Mouse (Mus musculus) embryo, embryonic 10.5 days (tissue): ENCODE data around the gene Slc1a1.

Source experiments
- DNase-seq: peaks from one replicate; pipeline ENCODE4 v3.0.0-alpha.2; 2015; ENCODE audit warnings: low spot score

Slc1a1 gene

GRCm38 (mm10) chr19:28834798-28835499, at the start of gene Slc1a1:
Slc1a1 (plus strand) TSS chr19:28835049.
- peak; percentile 49 for DNase-seq

- DNase-seq, result no peak
Observed at GRCm38 (mm10) chr19:28790196-28790595, 44.7 kb upstream of the Slc1a1 start.

- DNase-seq, result no peak
Observed at GRCm38 (mm10) chr19:28793307-28793706, 41.5 kb upstream of the Slc1a1 start.

GRCm38 (mm10) chr19:28796146-28796848, 38.6 kb upstream of the Slc1a1 start:
- no peak for DNase-seq

- DNase-seq, result no peak
Observed at GRCm38 (mm10) chr19:28796966-28797365, 37.9 kb upstream of the Slc1a1 start.

GRCm38 (mm10) chr19:28797611-28798010, 37.2 kb upstream of the Slc1a1 start:
- DNase-seq, result no peak

- DNase-seq, result no peak
Observed at GRCm38 (mm10) chr19:28800448-28800847, 34.4 kb upstream of the Slc1a1 start.

GRCm38 (mm10) chr19:28806276-28806675, 28.6 kb upstream of the Slc1a1 start:
- DNase-seq, result no peak

- no peak for DNase-seq
Observed at GRCm38 (mm10) chr19:28806821-28807496, 27.9 kb upstream of the Slc1a1 start.

GRCm38 (mm10) chr19:28807497-28807871, 27.4 kb upstream of the Slc1a1 start:
- no peak for DNase-seq

GRCm38 (mm10) chr19:28818286-28818685, 16.6 kb upstream of the Slc1a1 start:
- DNase-seq, result peak; percentile 58

GRCm38 (mm10) chr19:28827697-28828328, 7.0 kb upstream of the Slc1a1 start:
- peak; percentile 14 for DNase-seq

GRCm38 (mm10) chr19:28831324-28831723, 3.5 kb upstream of the Slc1a1 start:
- DNase-seq, result no peak

- DNase-seq, result no peak
Observed at GRCm38 (mm10) chr19:28832605-28833004, 2.2 kb upstream of the Slc1a1 start.

- DNase-seq, result peak; percentile 41
Observed at GRCm38 (mm10) chr19:28834388-28834787, 461 bp upstream of the Slc1a1 start.

- peak; percentile 8 for DNase-seq
Observed at GRCm38 (mm10) chr19:28835500-28835864, 633 bp downstream of the Slc1a1 start.

GRCm38 (mm10) chr19:28836116-28836515, 1.3 kb downstream of the Slc1a1 start:
- no peak for DNase-seq

GRCm38 (mm10) chr19:28836651-28837410, 2.0 kb downstream of the Slc1a1 start:
- DNase-seq, result no peak

GRCm38 (mm10) chr19:28838796-28839195, 3.9 kb downstream of the Slc1a1 start:
- DNase-seq, result no peak

GRCm38 (mm10) chr19:28844946-28845710, 10.3 kb downstream of the Slc1a1 start:
- no peak for DNase-seq

GRCm38 (mm10) chr19:28850510-28850909, 15.7 kb downstream of the Slc1a1 start:
- no peak for DNase-seq
